ENCODE assay signal across 20 mouse cellular contexts in genomic region chr9:57805087-57805737, GRCm38 (mm10). TPM values are rescaled to one million over a fixed set of nuclear protein-coding genes. Genes with fewer than 3 reads are reported as not detected.
DNase-seq lines count a peak whose midpoint lies in the region; ATAC-seq and TF ChIP-seq lines count a peak whose summit lies in the region.
"Had no signal": no experiment of that assay in that cellular context is flagged by ENCODE, and none has a peak within 500 bp of the region (broad histone marks: within the 10 kb centered on the region; RNA-seq: fewer than 3 reads in every experiment).

No protein-coding gene starts in this region.

- no peak overlapping the region for H3K4me3 ChIP-seq in gastrocnemius, adult 2 months
- H3K4me3 ChIP-seq in kidney, embryonic 16.5 days (ENCODE audit: low read length): no peak overlapping the region
- H3K4me3 ChIP-seq in liver, embryonic 15.5 days (replicated peaks): no peak overlapping the region
- H3K4me3 ChIP-seq: embryonic facial prominence, embryonic 15.5 days; layer of hippocampus, adult 2 months; neural tube, embryonic 12.5 days had no signal

- H3K9me3 ChIP-seq in kidney, embryonic 16.5 days (ENCODE audit: low read length): no peaks in the 10 kb centered on the region
- no peaks in the 10 kb centered on the region for H3K9me3 ChIP-seq in liver, embryonic 15.5 days (replicated peaks)
- H3K9me3 ChIP-seq: embryonic facial prominence, embryonic 15.5 days; neural tube, embryonic 12.5 days had no signal

- WGBS in kidney, embryonic 16.5 days: 55% methylated on average over 10 of the region's 10 CpGs
- WGBS in liver, embryonic 15.5 days (ENCODE audit: insufficient replicate concordance): 25% methylated on average over 10 of the region's 10 CpGs

- H3K9ac ChIP-seq in kidney, embryonic 16.5 days (replicated peaks; ENCODE audit: low read length): no peak overlapping the region
- no peak overlapping the region for H3K9ac ChIP-seq in liver, embryonic 15.5 days
- H3K9ac ChIP-seq: embryonic facial prominence, embryonic 15.5 days; hindbrain, embryonic 14.5 days; neural tube, embryonic 12.5 days had no signal

- no peak overlapping the region for H3K4me2 ChIP-seq in kidney, embryonic 16.5 days (replicated peaks; ENCODE audit: low read depth, low read length)
- H3K4me2 ChIP-seq in liver, embryonic 15.5 days: no peak overlapping the region
- H3K4me2 ChIP-seq: embryonic facial prominence, embryonic 15.5 days; hindbrain, embryonic 14.5 days; neural tube, embryonic 12.5 days had no signal

- H3K27me3 ChIP-seq in kidney, embryonic 16.5 days (ENCODE audit: insufficient read depth, low read length): no peaks in the 10 kb centered on the region
- H3K27me3 ChIP-seq in liver, embryonic 15.5 days: no peaks in the 10 kb centered on the region
- H3K27me3 ChIP-seq: embryonic facial prominence, embryonic 15.5 days; neural tube, embryonic 12.5 days had no signal

- ATAC-seq in kidney, embryonic 16.5 days (ENCODE audit: low FRiP score, low TSS enrichment): no peak
- no peak for ATAC-seq in liver, embryonic 15.5 days (ENCODE audit: insufficient read depth)
- ATAC-seq: forebrain, embryonic 14.5 days; intestine, postnatal 0 days; midbrain, embryonic 16.5 days had no signal

- H3K27ac ChIP-seq in gastrocnemius, adult 2 months: peak overlapping the region; percentile 39; the same call in 1 of the 2 replicates
- H3K27ac ChIP-seq in kidney, embryonic 16.5 days (ENCODE audit: low read length): peak overlapping the region; percentile 30; the same call in 1 of the 2 replicates
- H3K27ac ChIP-seq in liver, embryonic 15.5 days (replicated peaks): 0 out of 2 replicates have a peak overlapping the region, but pooled peaks have one; percentile 7
- H3K27ac ChIP-seq: embryonic facial prominence, embryonic 15.5 days; hindbrain, embryonic 14.5 days; layer of hippocampus, adult 2 months; neural tube, embryonic 12.5 days had no signal

- TF ChIP-seq CTCF in gastrocnemius, adult 2 months (IDR thresholded peaks at IDR 0.05): no peak

- peaks cover 35% of the 10 kb centered on the region for H3K4me1 ChIP-seq in kidney, embryonic 16.5 days (ENCODE audit: insufficient read depth, low read length)
- peaks cover 57% of the 10 kb centered on the region for H3K4me1 ChIP-seq in liver, embryonic 15.5 days (replicated peaks)

- DNase-seq in gastrocnemius, adult 2 months: no peak
- DNase-seq in gastrocnemius, postnatal 36 days: no peak
- DNase-seq in kidney, postnatal 10 days: no peak
- peak; percentile 59 for DNase-seq in NIH3T3 (ENCODE audit: low read depth)
- DNase-seq in retina, postnatal 1 day: no peak
- no peak for DNase-seq in adrenal gland, adult 18-20 months (ENCODE audit: low spot score in 2 of 2)
- DNase-seq: B cell, adult 2 months; cerebellum, adult 18-20 months; gastrocnemius, postnatal 14 days; lung, postnatal 4 days; thymus, postnatal 14 days had no signal

- intact Hi-C loops in gastrocnemius, adult 2 months (cut with DNase I): no loop called here
- intact Hi-C loops in gastrocnemius, postnatal 36 days (cut with DNase I): no loop called here

- H3K36me3 ChIP-seq in kidney, embryonic 16.5 days (ENCODE audit: insufficient read depth, low read length): no peaks in the 10 kb centered on the region
- H3K36me3 ChIP-seq in liver, embryonic 15.5 days (replicated peaks): peaks cover 19% of the 10 kb centered on the region; the same call in 1 of the 2 replicates
- H3K36me3 ChIP-seq: embryonic facial prominence, embryonic 15.5 days had no signal

RNA-seq across cellular contexts. Expression of gene Arid3b, which starts 31.4 kb away (rescaled TPM):
- total RNA-seq in gastrocnemius, adult 2 months (2021): 1 to 10 TPM; 3.1 to 3.4 TPM
- 1 to 10 TPM; 2.4 to 3.5 TPM for total RNA-seq in gastrocnemius, postnatal 36 days (2021)
- 6.0 and 8.6 TPM in 2 replicates for polyA plus RNA-seq in kidney, embryonic 16.5 days (2015; fragmentation: Nextera tagmentation; extraction: Ambion mirVana)
- polyA plus RNA-seq in liver, embryonic 15.5 days (2015; fragmentation: Nextera tagmentation; extraction: Ambion mirVana): 10.5 and 11.3 TPM in 2 replicates
- 1 to 10 TPM; 5.4 to 7.1 TPM for total RNA-seq in adrenal gland, adult 18-20 months (2021)

RNA-seq across cellular contexts. Expression of gene Clk3, which starts 39.6 kb away (rescaled TPM):
- total RNA-seq in gastrocnemius, adult 2 months (2021): 10 to 100 TPM; 45.4 to 50.4 TPM
- total RNA-seq in gastrocnemius, postnatal 36 days (2021): 10 to 100 TPM; 35.9 to 37.7 TPM
- 82.0 and 90.0 TPM in 2 replicates for polyA plus RNA-seq in kidney, embryonic 16.5 days (2015; fragmentation: Nextera tagmentation; extraction: Ambion mirVana)
- polyA plus RNA-seq in liver, embryonic 15.5 days (2015; fragmentation: Nextera tagmentation; extraction: Ambion mirVana): 105 and 129 TPM in 2 replicates
- 10 to 100 TPM; 63.6 to 74.9 TPM for total RNA-seq in adrenal gland, adult 18-20 months (2021)
